Mouse (Mus musculus) spleen, adult 12 weeks (tissue): ENCODE measurements around the gene Serinc4.

Source experiments
- DNase-seq: peaks from one replicate; pipeline ENCODE4 v3.0.0; 2022; ENCODE audit warnings: low spot score

The Serinc4 gene

GRCm38 (mm10) chr2:121447006-121447405 is 9.6 kb downstream of the Serinc4 start:
- no peak for DNase-seq

GRCm38 (mm10) chr2:121446506-121446905 is 10.1 kb downstream of the Serinc4 start:
- DNase-seq, result no peak

GRCm38 (mm10) chr2:121445117-121445516 is 11.5 kb downstream of the Serinc4 start:
- DNase-seq, result no peak

GRCm38 (mm10) chr2:121444178-121444577 is 12.4 kb downstream of the Serinc4 start, which contains the start of gene Ell3:
Gene Ell3, minus strand, starts transcription at chr2:121444278.
- no peak for DNase-seq

- DNase-seq, result no peak
Measured at GRCm38 (mm10) chr2:121443068-121443349, 13.6 kb downstream of the Serinc4 start.

GRCm38 (mm10) chr2:121442259-121443067 is 14.1 kb downstream of the Serinc4 start:
- peak; percentile 73 for DNase-seq

- peak; percentile 31 for DNase-seq
Measured at GRCm38 (mm10) chr2:121441800-121442199, 14.8 kb downstream of the Serinc4 start.

GRCm38 (mm10) chr2:121440834-121441605 is 15.6 kb downstream of the Serinc4 start:
- no peak for DNase-seq

- no peak for DNase-seq
Measured at GRCm38 (mm10) chr2:121439746-121440145, 16.8 kb downstream of the Serinc4 start.

- no peak for DNase-seq
Measured at GRCm38 (mm10) chr2:121434854-121435253, 21.7 kb downstream of the Serinc4 start.

GRCm38 (mm10) chr2:121425890-121426289 is 30.7 kb downstream of the Serinc4 start:
- no peak for DNase-seq

- no peak for DNase-seq
Measured at GRCm38 (mm10) chr2:121423166-121423565, 33.4 kb downstream of the Serinc4 start.

- no peak for DNase-seq
Measured at GRCm38 (mm10) chr2:121418476-121418875, 38.1 kb downstream of the Serinc4 start.

- DNase-seq, result no peak
Measured at GRCm38 (mm10) chr2:121416356-121416755, 40.2 kb downstream of the Serinc4 start.

GRCm38 (mm10) chr2:121415591-121415990 is 41.0 kb downstream of the Serinc4 start:
- DNase-seq, result no peak

- DNase-seq, result no peak
Measured at GRCm38 (mm10) chr2:121415103-121415502, 41.5 kb downstream of the Serinc4 start.

- no peak for DNase-seq
Measured at GRCm38 (mm10) chr2:121414139-121414685, 42.4 kb downstream of the Serinc4 start.

GRCm38 (mm10) chr2:121413387-121414042 is 43.1 kb downstream of the Serinc4 start, which contains the start of the genes Pdia3 and Catsper2:
Gene Pdia3, plus strand, starts transcription at chr2:121413775.
Gene Catsper2, minus strand, starts transcription at chr2:121413792.
- DNase-seq, result peak; percentile 94

GRCm38 (mm10) chr2:121412843-121413386 is 43.7 kb downstream of the Serinc4 start:
- no peak for DNase-seq

GRCm38 (mm10) chr2:121408160-121408559 is 48.4 kb downstream of the Serinc4 start:
- DNase-seq, result peak; percentile 58

- DNase-seq, result no peak
Measured at GRCm38 (mm10) chr2:121403296-121403695, 53.3 kb downstream of the Serinc4 start.

GRCm38 (mm10) chr2:121396624-121397023 is 60.0 kb downstream of the Serinc4 start:
- peak; percentile 46 for DNase-seq
